Mouse (Mus musculus) cerebellum, adult (tissue): ENCODE data around the gene Sprn.

ENCODE experiments used
- ATAC-seq: cut with Nextera tagmentation; 2 replicates; pipeline ENCODE4 v1.9.2; 2017; ENCODE audit warnings: mild to moderate bottlenecking, moderate library complexity, mixed read lengths; ENCODE audit not compliant: insufficient number of reproducible peaks, low FRiP score, low TSS enrichment

Gene Sprn

GRCm38 (mm10) chr7:140111943-140112342 lies 42.7 kb downstream of the Sprn start:
- ATAC-seq, result no peak

DNA sequence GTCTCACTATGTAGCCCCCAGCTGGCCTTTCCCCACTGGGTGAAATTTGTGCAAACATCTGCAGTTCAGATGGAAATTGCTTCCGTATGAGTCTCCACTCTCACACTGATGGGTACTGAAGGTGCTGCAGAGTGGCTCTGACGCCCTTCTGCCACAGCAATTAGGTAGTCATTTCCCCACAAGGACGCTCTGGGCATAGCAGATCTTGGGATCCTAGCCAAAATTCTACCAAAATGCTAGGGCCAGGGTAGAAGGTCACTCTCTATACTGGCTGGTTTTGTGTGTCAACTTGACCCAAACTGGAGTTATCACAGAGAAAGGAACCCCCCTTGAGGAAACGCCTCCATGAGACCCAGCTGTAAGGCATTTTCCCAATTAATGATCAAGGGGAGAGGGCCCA lies 50.7 kb downstream of the Sprn start:
- ATAC-seq, result no peak

GRCm38 (mm10) chr7:140101993-140102860 lies 52.5 kb downstream of the Sprn start, which contains the start of gene Fuom:
Gene Fuom, minus strand, starts transcription at chr7:140102441.
- ATAC-seq, result peak; percentile 87

GRCm38 (mm10) chr7:140101498-140101897 lies 53.2 kb downstream of the Sprn start:
- ATAC-seq, result peak; percentile 46; the same call in 1 of the 2 replicates
